Mouse (Mus musculus) T-helper 2 cell (primary cell): ENCODE measurements at regions not wholly inside any gene's neighbourhood (a gene's known extent, or its start where the extent isn't known, plus 50 kb on each side); places are given as distances from the start of the nearest gene placed in this dataset.

ENCODE experiments used
- in situ Hi-C: fragments of 300-600 bp; cut with MboI, MseI; formaldehyde crosslinking; loops from one replicate; pipeline ENCODE4 v1.15.1; 2025; ENCODE audit warnings: high pct_unique_total_duplicates

GRCm38 (mm10) chr3:155979636-155980035, 582.0 kb upstream of the Negr1 start:
- in situ Hi-C loops: no loop called here

- in situ Hi-C loops: no loop called here
These were observed 567.5 kb upstream of the Negr1 start for GRCm38 (mm10) chr3:155994044-155994443.

- in situ Hi-C loops: no loop called here
These were observed 543.8 kb upstream of the Negr1 start for GRCm38 (mm10) chr3:156017676-156018230.

- in situ Hi-C loops: no loop called here
These were observed 532.9 kb upstream of the Negr1 start for GRCm38 (mm10) chr3:156028602-156029188.

GRCm38 (mm10) chr3:156070257-156070656, 491.3 kb upstream of the Negr1 start:
- in situ Hi-C loops: no loop called here

GRCm38 (mm10) chr3:156082268-156082667, 479.3 kb upstream of the Negr1 start:
- in situ Hi-C loops: no loop called here

DNA sequence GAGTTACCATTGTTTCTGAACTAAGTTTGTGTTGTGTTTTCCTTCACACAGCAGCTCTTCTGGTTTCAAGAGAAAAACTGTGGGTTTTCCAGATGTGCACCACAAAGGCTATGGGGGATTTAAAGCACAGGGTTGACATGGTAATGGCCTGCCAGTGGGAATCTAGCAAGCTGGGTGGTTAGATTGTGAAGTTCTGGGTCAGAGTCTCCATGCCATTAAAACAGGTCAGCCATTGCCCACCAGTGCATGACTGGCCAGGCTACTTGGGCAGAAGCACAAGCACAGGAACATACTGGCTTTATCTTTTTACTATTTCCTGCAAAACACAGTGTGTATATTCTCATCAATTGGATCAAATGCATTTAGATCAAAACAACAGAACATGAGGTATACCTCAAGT, 467.9 kb upstream of the Negr1 start:
- in situ Hi-C loops: no loop called here

DNA sequence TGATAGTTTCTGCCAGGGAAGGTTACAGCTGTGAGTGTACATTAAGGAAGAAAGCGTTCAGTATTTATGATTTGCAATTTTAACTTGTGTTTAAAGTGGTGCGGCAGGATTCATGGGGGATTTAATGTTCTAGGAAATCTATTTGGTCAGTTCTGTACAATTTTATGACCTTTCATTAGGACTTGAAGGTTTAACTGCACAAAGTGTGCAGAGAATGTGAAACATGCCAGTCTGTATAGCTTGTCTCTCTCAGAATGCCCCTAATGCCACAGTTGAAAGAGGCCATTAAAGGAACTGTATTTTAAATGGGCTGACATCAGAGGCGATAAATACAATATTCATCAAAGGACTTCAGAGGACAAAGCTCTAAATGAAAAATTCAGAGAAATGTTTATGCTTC, 466.6 kb upstream of the Negr1 start:
- in situ Hi-C loops: no loop called here

- in situ Hi-C loops: no loop called here
These were observed 455.8 kb upstream of the Negr1 start for GRCm38 (mm10) chr3:156105788-156106187.

DNA sequence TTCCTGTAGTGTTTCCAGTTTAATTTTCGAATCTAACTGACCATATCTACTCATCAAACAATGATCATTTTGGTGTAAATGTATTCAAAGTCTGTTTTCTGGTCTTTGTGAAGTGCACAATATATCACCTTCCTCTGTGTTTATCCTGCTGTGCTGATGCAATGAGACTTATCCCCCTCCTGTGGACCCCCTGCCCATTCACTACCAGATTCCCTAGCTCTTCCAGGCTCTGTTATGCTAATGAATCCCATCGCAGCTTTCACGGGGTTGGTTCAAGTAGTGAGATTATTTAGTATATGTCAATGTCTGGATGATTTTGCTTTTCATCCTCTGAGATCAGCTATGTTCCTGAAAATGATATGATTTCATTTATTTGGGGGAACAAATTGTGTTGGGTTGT, 441.3 kb upstream of the Negr1 start:
- in situ Hi-C loops: no loop called here

DNA sequence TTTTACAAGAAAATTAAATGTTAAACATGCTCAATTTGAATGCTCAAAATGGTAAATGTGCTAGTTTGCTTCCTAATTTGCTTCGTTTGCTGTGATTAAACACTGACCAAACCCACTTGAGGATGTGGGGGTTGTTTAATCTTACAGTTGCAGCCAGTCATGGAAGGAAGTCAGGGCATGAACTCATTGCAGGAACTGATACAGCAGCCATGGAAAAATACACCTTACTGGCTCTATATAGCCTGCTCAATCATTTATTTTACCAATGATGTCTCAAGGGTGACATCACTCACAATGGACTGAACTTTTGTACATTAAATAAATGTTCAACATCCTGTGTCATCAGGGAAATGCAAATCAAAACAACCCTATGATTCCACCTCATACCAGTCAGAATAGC, 430.0 kb upstream of the Negr1 start:
- in situ Hi-C loops: no loop called here

- in situ Hi-C loops: no loop called here
These were observed 420.2 kb upstream of the Negr1 start for GRCm38 (mm10) chr3:156141355-156141754.

GRCm38 (mm10) chr3:156149322-156149721, 412.3 kb upstream of the Negr1 start:
- in situ Hi-C loops: no loop called here

GRCm38 (mm10) chr3:156170076-156170475, 391.5 kb upstream of the Negr1 start:
- in situ Hi-C loops: no loop called here

DNA sequence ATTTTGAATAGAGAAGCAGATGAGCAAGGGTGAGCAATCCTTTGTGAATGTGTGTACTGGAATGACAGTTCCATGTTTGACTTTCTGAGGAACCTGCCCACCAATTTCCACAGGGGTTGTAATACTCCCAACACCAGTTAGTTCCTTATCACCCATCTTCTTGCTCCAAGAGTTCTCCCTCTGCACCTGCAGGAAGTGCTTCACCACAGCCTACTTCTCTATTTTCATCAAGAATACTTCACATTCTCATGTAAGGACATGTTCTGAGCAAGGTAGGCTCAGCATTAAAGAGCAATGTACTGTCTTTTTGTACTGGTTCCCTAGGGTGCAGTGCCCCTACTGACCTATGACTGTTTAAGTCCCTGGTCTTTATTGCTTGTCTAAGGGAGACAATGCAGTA, 362.9 kb upstream of the Negr1 start:
- in situ Hi-C loops: no loop called here

DNA sequence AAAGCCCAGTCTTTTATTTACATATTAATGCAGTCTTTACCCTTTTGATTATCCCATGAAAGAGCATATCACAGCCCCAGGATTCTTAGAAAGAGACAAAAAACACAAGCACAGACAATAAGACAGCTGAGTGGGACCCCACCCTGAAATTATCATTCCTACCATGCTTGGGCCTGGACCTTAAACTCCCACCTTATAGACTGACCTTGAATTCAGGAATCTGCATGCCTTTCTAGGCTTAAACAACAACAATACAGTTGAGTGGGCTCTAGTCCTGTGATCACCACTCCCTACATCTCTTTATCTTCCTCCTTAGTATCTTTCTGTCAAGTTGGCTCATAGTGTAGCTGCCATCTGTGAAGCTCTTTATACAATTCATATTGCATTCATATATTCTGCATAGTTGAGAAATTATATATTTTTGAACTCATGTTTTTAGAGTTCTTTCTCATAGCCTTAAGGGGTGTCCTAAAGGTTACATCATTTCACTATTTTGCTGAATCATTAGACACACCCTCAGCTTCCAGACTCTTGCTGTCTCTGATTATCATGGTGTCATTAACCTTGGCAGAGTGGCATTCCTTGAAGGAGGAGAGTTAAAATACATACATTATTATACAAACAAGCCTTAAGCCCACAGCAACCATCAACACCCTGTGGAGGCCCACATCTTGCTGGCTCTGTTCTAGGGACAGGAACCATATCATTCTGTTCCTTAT, 361.7 kb upstream of the Negr1 start:
- in situ Hi-C loops: loop anchor here (10.0 kb wide), 1 partner anchor 1055 kb away; no protein-coding TSS in a partner anchor

GRCm38 (mm10) chr3:156205246-156205645, 356.3 kb upstream of the Negr1 start:
- in situ Hi-C loops: loop anchor here (10.0 kb wide), 1 partner anchor 1050 kb away; no protein-coding TSS in a partner anchor

GRCm38 (mm10) chr3:156208420-156208819, 353.2 kb upstream of the Negr1 start:
- in situ Hi-C loops: loop anchor here (10.0 kb wide), 1 partner anchor 1046 kb away; no protein-coding TSS in a partner anchor

- in situ Hi-C loops: no loop called here
These were observed 350.8 kb upstream of the Negr1 start for GRCm38 (mm10) chr3:156210827-156211226.

DNA sequence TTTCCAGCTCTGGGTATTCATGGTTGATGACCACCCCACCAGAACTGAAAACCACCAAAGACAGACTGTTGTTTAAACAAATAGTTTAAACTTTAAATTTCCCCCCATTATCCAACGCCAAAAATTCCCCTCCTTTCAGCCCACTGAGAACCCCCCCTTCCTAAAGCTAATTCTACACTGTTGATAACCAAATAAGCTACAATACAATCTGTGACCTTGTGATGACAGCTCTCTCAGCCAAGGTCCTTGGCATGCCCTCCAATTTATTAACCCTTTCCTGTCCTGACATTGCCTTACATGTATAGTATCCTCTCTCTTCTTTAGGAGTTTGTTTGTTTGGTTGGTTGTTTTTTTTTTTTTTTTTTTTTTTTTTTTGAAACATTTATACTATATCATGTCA, 346.8 kb upstream of the Negr1 start:
- in situ Hi-C loops: no loop called here

DNA sequence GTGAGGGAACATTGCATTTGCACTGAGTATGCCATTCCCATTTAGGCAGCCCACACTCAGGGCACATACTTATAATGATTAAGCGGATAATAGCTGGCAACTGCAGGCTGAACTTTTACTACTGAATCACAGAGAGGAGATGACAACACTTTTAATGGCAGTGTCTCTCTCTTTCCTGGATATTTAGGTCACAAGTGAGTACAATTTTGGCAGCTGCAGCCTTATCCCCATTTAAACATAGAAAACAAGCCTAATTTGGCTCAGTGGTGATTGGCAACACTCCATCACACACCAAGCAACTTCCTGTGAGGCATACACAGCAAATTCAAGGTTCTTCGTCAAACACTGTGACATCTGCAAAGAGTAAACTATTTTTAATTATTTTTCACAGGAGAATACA, 329.5 kb upstream of the Negr1 start:
- in situ Hi-C loops: no loop called here

GRCm38 (mm10) chr3:156235955-156236354, 325.6 kb upstream of the Negr1 start:
- in situ Hi-C loops: no loop called here

GRCm38 (mm10) chr3:156252256-156252861, 309.2 kb upstream of the Negr1 start:
- in situ Hi-C loops: no loop called here
